Mouse (Mus musculus): ENCODE results near the gene Gucy2c. TPM values are rescaled to one million over a fixed set of nuclear protein-coding genes. Genes with fewer than 3 reads are reported as not detected.

Gucy2c gene
- not detected in 2 replicates for polyA plus RNA-seq (2012; ENCODE audit: insufficient read depth, insufficient read length, low replicate concordance, missing spikeins)

GRCm38 (mm10) chr6:136781377-136781986 lies at the start of gene Gucy2c:
Gucy2c (minus strand) TSS chr6:136781765.
- peaks cover 10% of the 10 kb centered on the region for H3K4me1 ChIP-seq (ENCODE audit: control insufficient read depth, insufficient read depth, low read length)
- WGBS: 85% methylated on average over 20 of the region's 20 CpGs
- H3K27ac ChIP-seq (ENCODE audit: insufficient read depth, low read depth, low read length): no peak within 1 kb of the TSS
- H3K4me3 ChIP-seq (ENCODE audit: insufficient read depth, low read depth, low read length): no peak within 1 kb of the TSS
- TF ChIP-seq POLR2A (IDR thresholded peaks at IDR 0.05; ENCODE audit: insufficient read depth, low read depth, low read length) (no peak), CTCF (IDR thresholded peaks at IDR 0.05; ENCODE audit: insufficient read depth, low read depth, low read length) (no peak)

GRCm38 (mm10) chr6:136828681-136829080 lies 47.1 kb upstream of the Gucy2c start:
- H3K4me1 ChIP-seq (ENCODE audit: control insufficient read depth, insufficient read depth, low read length): no peaks in the 10 kb centered on the region
- TF ChIP-seq POLR2A (IDR thresholded peaks at IDR 0.05; ENCODE audit: insufficient read depth, low read depth, low read length) (no peak), CTCF (IDR thresholded peaks at IDR 0.05; ENCODE audit: insufficient read depth, low read depth, low read length) (no peak)
- 32% methylated on average over 4 of the region's 4 CpGs for WGBS
- H3K4me3 ChIP-seq (ENCODE audit: insufficient read depth, low read depth, low read length): no peak overlapping the region
- 0 out of 2 replicates have a peak overlapping the region, but pooled peaks have one; percentile 88 for H3K27ac ChIP-seq (ENCODE audit: insufficient read depth, low read depth, low read length)

GRCm38 (mm10) chr6:136827881-136828561 lies 46.5 kb upstream of the Gucy2c start, which contains the start of gene Wbp11:
Wbp11 (minus strand) TSS chr6:136828233.
- TF ChIP-seq CTCF (IDR thresholded peaks at IDR 0.05; ENCODE audit: insufficient read depth, low read depth, low read length) (no peak), POLR2A (IDR thresholded peaks at IDR 0.05; ENCODE audit: insufficient read depth, low read depth, low read length) (peak; percentile 56)
- no peaks in the 10 kb centered on the region for H3K4me1 ChIP-seq (ENCODE audit: control insufficient read depth, insufficient read depth, low read length)
- H3K4me3 ChIP-seq (ENCODE audit: insufficient read depth, low read depth, low read length): peak within 1 kb of the TSS; percentile 84
- WGBS: under 1% methylated on average over 45 of the region's 45 CpGs
- H3K27ac ChIP-seq (ENCODE audit: insufficient read depth, low read depth, low read length): peak within 1 kb of the TSS; percentile 88

- Histone ChIP-seq H3K27ac (ENCODE audit: insufficient read depth, low read depth, low read length) (peak within 1 kb of the TSS; percentile 88), H3K4me1 (ENCODE audit: control insufficient read depth, insufficient read depth, low read length) (no peaks in the 10 kb centered on the region), H3K4me3 (ENCODE audit: insufficient read depth, low read depth, low read length) (peak within 1 kb of the TSS; percentile 84)
- WGBS: under 1% methylated on average over 34 of the region's 34 CpGs
- TF ChIP-seq POLR2A (IDR thresholded peaks at IDR 0.05; ENCODE audit: insufficient read depth, low read depth, low read length) (no peak), CTCF (IDR thresholded peaks at IDR 0.05; ENCODE audit: insufficient read depth, low read depth, low read length) (no peak)
Observed at GRCm38 (mm10) chr6:136827516-136827880, 45.9 kb upstream of the Gucy2c start, which contains the start of gene BC049715. BC049715 (plus strand) TSS chr6:136827626.

- no peak overlapping the region for H3K27ac ChIP-seq (ENCODE audit: insufficient read depth, low read depth, low read length)
- 15% methylated on average over 7 of the region's 7 CpGs for WGBS
- H3K4me3 ChIP-seq (ENCODE audit: insufficient read depth, low read depth, low read length): peak overlapping the region; percentile 84
- H3K4me1 ChIP-seq (ENCODE audit: control insufficient read depth, insufficient read depth, low read length): no peaks in the 10 kb centered on the region
- TF ChIP-seq CTCF (IDR thresholded peaks at IDR 0.05; ENCODE audit: insufficient read depth, low read depth, low read length): no peak
- TF ChIP-seq POLR2A (IDR thresholded peaks at IDR 0.05; ENCODE audit: insufficient read depth, low read depth, low read length): no peak
Observed at GRCm38 (mm10) chr6:136827116-136827515, 45.6 kb upstream of the Gucy2c start.

- TF ChIP-seq POLR2A (IDR thresholded peaks at IDR 0.05; ENCODE audit: insufficient read depth, low read depth, low read length) (no peak), CTCF (IDR thresholded peaks at IDR 0.05; ENCODE audit: insufficient read depth, low read depth, low read length) (no peak)
- Histone ChIP-seq H3K4me1 (ENCODE audit: control insufficient read depth, insufficient read depth, low read length) (no peaks in the 10 kb centered on the region), H3K4me3 (ENCODE audit: insufficient read depth, low read depth, low read length) (no peak overlapping the region), H3K27ac (ENCODE audit: insufficient read depth, low read depth, low read length) (no peak overlapping the region)
- WGBS: 88% methylated on average over 8 of the region's 8 CpGs
Observed at GRCm38 (mm10) chr6:136824987-136825386, 43.4 kb upstream of the Gucy2c start.

- Histone ChIP-seq H3K4me3 (ENCODE audit: insufficient read depth, low read depth, low read length) (no peak overlapping the region), H3K27ac (ENCODE audit: insufficient read depth, low read depth, low read length) (no peak overlapping the region), H3K4me1 (ENCODE audit: control insufficient read depth, insufficient read depth, low read length) (no peaks in the 10 kb centered on the region)
- 92% methylated on average over 18 of the region's 18 CpGs for WGBS
- no peak for TF ChIP-seq CTCF (IDR thresholded peaks at IDR 0.05; ENCODE audit: insufficient read depth, low read depth, low read length)
- TF ChIP-seq POLR2A (IDR thresholded peaks at IDR 0.05; ENCODE audit: insufficient read depth, low read depth, low read length): no peak
Observed at GRCm38 (mm10) chr6:136821086-136821485, 39.5 kb upstream of the Gucy2c start.

GRCm38 (mm10) chr6:136820381-136820780 lies 38.8 kb upstream of the Gucy2c start:
- Histone ChIP-seq H3K4me1 (ENCODE audit: control insufficient read depth, insufficient read depth, low read length) (no peaks in the 10 kb centered on the region), H3K4me3 (ENCODE audit: insufficient read depth, low read depth, low read length) (no peak overlapping the region), H3K27ac (ENCODE audit: insufficient read depth, low read depth, low read length) (no peak overlapping the region)
- 96% methylated on average over 21 of the region's 21 CpGs for WGBS
- no peak for TF ChIP-seq CTCF (IDR thresholded peaks at IDR 0.05; ENCODE audit: insufficient read depth, low read depth, low read length)
- TF ChIP-seq POLR2A (IDR thresholded peaks at IDR 0.05; ENCODE audit: insufficient read depth, low read depth, low read length): no peak

- Histone ChIP-seq H3K4me1 (ENCODE audit: control insufficient read depth, insufficient read depth, low read length) (no peaks in the 10 kb centered on the region), H3K4me3 (ENCODE audit: insufficient read depth, low read depth, low read length) (no peak overlapping the region), H3K27ac (ENCODE audit: insufficient read depth, low read depth, low read length) (no peak overlapping the region)
- WGBS: 89% methylated on average over 3 of the region's 3 CpGs
- TF ChIP-seq CTCF (IDR thresholded peaks at IDR 0.05; ENCODE audit: insufficient read depth, low read depth, low read length) (no peak), POLR2A (IDR thresholded peaks at IDR 0.05; ENCODE audit: insufficient read depth, low read depth, low read length) (no peak)
Observed at GRCm38 (mm10) chr6:136817549-136817948, 36.0 kb upstream of the Gucy2c start.

Data from olfactory bulb, adult 2 months (tissue).